Mouse (Mus musculus) right cerebral cortex, adult 2 months (tissue): ENCODE data around the gene Ubald2.
"Not testable (repeated sequence)": the region's sequence is repeated elsewhere in the genome, so short reads cannot be mapped to it uniquely, and the experiment has no call there.

Experiments used
- DNase-seq, 2 experiments: peaks; one replicate each; pipeline ENCODE4 v3.0.0; 2021 to 2022; ENCODE audit warnings: low spot score in 2 of 2

Ubald2 gene

GRCm38 (mm10) chr11:116459786-116460185, 25.9 kb downstream of the Ubald2 start:
- DNase-seq: no peak

DNA sequence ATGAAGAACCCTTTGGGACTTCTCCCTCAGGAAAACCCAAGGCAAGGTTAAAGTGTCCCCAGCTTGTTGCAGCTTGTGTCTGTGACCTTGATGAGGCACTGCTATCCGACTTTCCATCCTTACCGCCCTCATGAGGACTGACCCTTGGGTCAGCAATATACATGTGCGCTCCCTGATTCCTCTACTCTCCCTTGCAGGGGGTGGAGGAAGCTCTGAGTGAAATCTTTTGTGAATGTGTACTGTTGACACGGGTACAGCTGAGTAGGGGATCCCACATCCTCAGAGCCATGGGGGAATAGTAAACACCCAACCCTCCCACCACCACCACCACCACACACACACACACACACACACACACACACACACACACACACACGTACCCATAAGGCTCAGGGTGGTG, 29.4 kb downstream of the Ubald2 start:
- no peak for DNase-seq

DNA sequence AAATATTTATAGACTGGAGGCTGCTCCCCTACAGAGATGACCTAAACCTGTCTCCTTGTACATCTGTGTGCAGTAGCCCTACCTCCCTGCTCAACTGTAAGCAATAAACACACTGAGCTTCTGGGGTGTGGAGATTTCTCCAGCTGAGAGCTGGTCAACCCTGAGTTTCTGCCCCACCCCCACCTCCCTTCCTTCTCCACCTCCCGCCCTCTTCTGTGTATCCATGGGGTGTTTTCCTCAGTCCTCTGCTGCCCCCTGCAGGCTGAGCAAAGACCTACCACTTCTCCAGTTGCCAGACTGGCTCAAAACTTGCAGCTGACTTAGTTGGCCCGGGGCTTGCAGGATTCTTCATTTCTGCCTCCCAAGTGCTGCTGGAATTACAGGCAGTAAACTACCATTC, 29.9 kb downstream of the Ubald2 start:
- DNase-seq: peak; percentile 81 to 89

GRCm38 (mm10) chr11:116466141-116466540, 32.2 kb downstream of the Ubald2 start, which contains the start of gene Qrich2:
Qrich2 (minus strand) TSS chr11:116466241.
- DNase-seq: no peak

DNA sequence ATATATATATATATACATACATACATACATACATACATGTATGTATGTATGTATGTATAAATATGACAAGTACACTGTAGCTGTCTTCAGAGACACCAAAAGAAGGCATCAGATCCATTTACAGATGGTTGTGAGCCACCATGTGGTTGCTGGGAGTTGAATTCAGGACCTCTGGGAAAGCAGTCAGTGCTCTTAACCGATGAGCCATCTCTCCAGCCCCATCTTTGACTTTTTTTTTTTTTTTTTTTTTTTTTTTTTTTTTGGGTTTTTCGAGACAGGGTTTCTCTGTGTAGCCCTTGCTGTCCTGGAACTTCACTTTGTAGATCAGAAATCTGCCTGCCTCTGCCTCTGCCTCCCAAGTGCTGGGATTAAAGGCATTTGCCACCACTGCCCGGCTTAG, 34.4 kb downstream of the Ubald2 start:
- not testable (repeated sequence) for DNase-seq

- DNase-seq: no peak
Measured at GRCm38 (mm10) chr11:116470249-116470648, 36.4 kb downstream of the Ubald2 start.

GRCm38 (mm10) chr11:116470896-116471295, 37.0 kb downstream of the Ubald2 start:
- DNase-seq: no peak

DNA sequence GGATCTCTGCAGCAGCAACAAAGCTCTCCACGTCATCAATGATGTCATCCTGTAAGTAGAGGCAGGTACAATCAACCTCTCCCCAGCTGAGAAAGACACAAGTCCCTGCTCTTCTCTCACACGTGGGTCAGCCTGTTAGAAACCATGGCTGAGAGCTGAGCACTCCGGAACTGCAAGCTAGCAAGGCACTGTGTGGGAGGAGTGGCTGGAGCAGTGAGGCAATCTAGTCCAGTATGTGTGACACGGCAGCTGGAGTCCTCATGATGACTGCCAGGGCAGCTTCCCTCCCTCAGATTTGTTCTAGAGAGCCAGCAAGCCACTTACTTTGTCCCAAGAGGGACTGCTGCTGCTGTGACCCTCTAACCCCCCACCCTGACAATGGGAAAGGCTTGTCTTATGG, 38.4 kb downstream of the Ubald2 start:
- DNase-seq: no peak

- DNase-seq: peak in 1 of 2 experiments; percentile 51
Measured at GRCm38 (mm10) chr11:116476041-116476440, 42.1 kb downstream of the Ubald2 start.

DNA sequence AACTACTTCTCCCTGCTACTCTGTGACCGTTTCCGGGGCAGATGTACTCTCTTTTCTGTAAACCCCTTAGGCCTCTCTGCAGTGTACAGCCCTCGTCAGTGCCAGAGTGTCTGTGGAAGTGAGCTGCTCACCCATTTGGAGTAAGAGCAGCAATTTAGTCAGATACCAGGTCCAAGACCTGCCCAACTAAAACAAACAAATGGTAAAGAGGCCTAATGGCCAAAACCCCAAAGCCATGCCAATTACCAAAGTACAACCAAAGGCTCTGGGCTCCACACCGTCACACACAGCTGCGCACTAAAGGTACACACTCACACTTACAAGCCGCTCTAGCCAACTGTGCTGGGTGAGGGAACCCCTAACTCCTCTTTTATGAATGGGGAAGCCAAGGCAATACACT, 42.8 kb downstream of the Ubald2 start:
- no peak for DNase-seq

- DNase-seq: no peak
Measured at GRCm38 (mm10) chr11:116477160-116477759, 43.4 kb downstream of the Ubald2 start.

DNA sequence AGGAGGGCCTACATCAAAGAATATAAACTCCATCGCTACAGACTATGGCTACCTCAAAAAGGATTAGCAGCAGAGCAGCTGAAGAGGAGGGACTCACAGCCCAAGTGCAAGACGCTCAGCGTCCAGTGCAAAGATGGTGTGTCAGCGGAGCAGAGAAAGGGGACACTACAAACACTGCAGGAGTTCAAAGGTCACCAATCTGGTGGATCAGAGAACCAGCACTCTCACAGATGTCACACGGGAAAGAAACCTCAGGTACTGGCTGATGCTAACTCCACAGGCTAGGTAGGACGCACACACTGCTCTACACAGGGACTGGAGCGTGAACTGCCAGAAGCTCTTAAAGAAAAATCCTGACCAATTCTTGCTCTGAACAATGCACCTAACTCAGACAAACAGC, 45.1 kb downstream of the Ubald2 start:
- DNase-seq: no peak

- no peak for DNase-seq
Measured at GRCm38 (mm10) chr11:116479832-116480231, 45.9 kb downstream of the Ubald2 start.

DNA sequence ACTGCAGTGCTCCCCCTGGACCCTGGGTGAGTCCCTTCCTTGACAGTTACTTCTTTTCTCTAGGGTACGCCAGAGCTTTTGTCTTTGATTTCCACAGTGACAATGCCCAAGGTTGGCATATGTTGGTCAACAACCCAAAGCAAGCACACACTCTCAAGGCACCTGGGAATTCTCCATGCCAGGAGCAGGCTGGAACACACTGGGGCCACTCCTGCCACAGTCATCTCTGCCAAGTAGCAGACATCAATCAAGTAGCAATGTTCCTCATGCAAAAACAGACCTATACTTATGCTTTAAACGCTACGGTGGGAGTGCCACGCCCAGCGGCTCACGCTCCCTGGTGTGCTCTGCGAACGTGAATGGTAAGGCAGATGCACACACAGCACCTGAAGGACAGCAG, 47.1 kb downstream of the Ubald2 start:
- no peak for DNase-seq

- no peak for DNase-seq
Measured at GRCm38 (mm10) chr11:116481776-116482175, 47.9 kb downstream of the Ubald2 start.

GRCm38 (mm10) chr11:116484261-116484660, 50.4 kb downstream of the Ubald2 start:
- DNase-seq: no peak

GRCm38 (mm10) chr11:116488207-116488606, 54.3 kb downstream of the Ubald2 start:
- no peak for DNase-seq
